Mouse (Mus musculus) ES-E14 (cell line): ENCODE results near the gene Shmt1.

Experiments
- CHD2 ChIP-seq: IDR thresholded peaks from 2 replicates; pipeline ENCODE4 v1.6.1; 2014; ENCODE audit warnings: mild to moderate bottlenecking, low read depth, low read length, inconsistent platforms
- MAFK ChIP-seq: IDR thresholded peaks from 2 replicates; pipeline ENCODE4 v1.6.1; 2014; ENCODE audit warnings: mild to moderate bottlenecking, low read depth, low read length, inconsistent platforms; ENCODE audit not compliant: insufficient read depth

DNA sequence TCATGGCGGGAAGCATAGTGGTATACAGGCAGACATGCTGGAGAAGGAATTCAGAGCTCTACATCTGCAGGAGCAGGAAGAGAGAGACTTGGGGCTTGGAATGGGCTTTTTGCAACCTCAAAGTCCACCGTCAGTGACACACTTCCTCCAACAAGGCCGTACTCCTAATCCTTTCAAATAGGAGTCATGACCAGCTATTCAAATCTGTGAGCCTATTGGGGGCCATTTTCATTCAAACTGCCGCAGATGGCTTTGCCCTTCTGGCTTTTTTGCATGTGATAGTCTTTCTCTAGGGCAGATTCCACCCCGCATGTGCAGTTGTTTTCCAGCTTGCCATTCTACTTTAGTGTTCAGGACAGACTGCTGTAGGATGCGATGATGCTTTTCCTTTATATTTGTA, 25.4 kb upstream of the Shmt1 start:
- TF ChIP-seq CHD2: no peak
- no peak for TF ChIP-seq MAFK
